Mouse (Mus musculus): ENCODE measurements around the gene Msln. TPM values are rescaled to one million over a fixed set of nuclear protein-coding genes. Genes with fewer than 3 reads are reported as not detected.

Msln gene
- polyA plus RNA-seq, 1 experiment from 2014 or later, result 0.37 TPM

GRCm38 (mm10) chr17:25762591-25762990 lies 8.4 kb upstream of the Msln start:
- Histone ChIP-seq H3K27me3 (peaks cover 10% of the 10 kb centered on the region; the same call in 1 of the 2 replicates), H3K9me3 (no peaks in the 10 kb centered on the region), H3K4me2 (replicated peaks) (no peak overlapping the region), H3K27ac (no peak overlapping the region), H3K4me3 (no peak overlapping the region), H3K9ac (no peak overlapping the region), H3K4me1 (no peaks in the 10 kb centered on the region), H3K36me3 (no peaks in the 10 kb centered on the region)
- no peak for ATAC-seq (ENCODE audit: insufficient number of reproducible peaks, insufficient read depth, low FRiP score, low TSS enrichment)
- WGBS, result 32% methylated on average over 3 of the region's 3 CpGs

- Histone ChIP-seq H3K36me3 (no peaks in the 10 kb centered on the region), H3K4me2 (replicated peaks) (no peak overlapping the region), H3K27ac (no peak overlapping the region), H3K4me1 (no peaks in the 10 kb centered on the region), H3K9me3 (no peaks in the 10 kb centered on the region), H3K27me3 (peaks cover 8% of the 10 kb centered on the region; the same call in 1 of the 2 replicates), H3K9ac (no peak overlapping the region), H3K4me3 (no peak overlapping the region)
- WGBS, result 44% methylated on average over 4 of the region's 4 CpGs
- no peak for ATAC-seq (ENCODE audit: insufficient number of reproducible peaks, insufficient read depth, low FRiP score, low TSS enrichment)
These were observed 7.4 kb upstream of the Msln start for GRCm38 (mm10) chr17:25761561-25761970.

- no peak overlapping the region for H3K4me2 ChIP-seq (replicated peaks)
- H3K4me3 ChIP-seq, result no peak overlapping the region
- no peaks in the 10 kb centered on the region for H3K27me3 ChIP-seq
- H3K27ac ChIP-seq, result no peak overlapping the region
- peaks cover 6% of the 10 kb centered on the region for H3K4me1 ChIP-seq
- WGBS, result 84% methylated on average over 8 of the region's 8 CpGs
- no peak for ATAC-seq (ENCODE audit: insufficient number of reproducible peaks, insufficient read depth, low FRiP score, low TSS enrichment)
- no peaks in the 10 kb centered on the region for H3K9me3 ChIP-seq
- H3K36me3 ChIP-seq, result no peaks in the 10 kb centered on the region
- H3K9ac ChIP-seq, result no peak overlapping the region
These were observed 6.0 kb upstream of the Msln start for GRCm38 (mm10) chr17:25760148-25760547.

GRCm38 (mm10) chr17:25757691-25758090 lies 3.5 kb upstream of the Msln start:
- Histone ChIP-seq H3K9ac (no peak overlapping the region), H3K4me3 (no peak overlapping the region), H3K4me2 (replicated peaks) (no peak overlapping the region), H3K27ac (no peak overlapping the region), H3K4me1 (peaks cover 6% of the 10 kb centered on the region), H3K27me3 (no peaks in the 10 kb centered on the region), H3K36me3 (no peaks in the 10 kb centered on the region), H3K9me3 (no peaks in the 10 kb centered on the region)
- 55% methylated on average over 3 of the region's 3 CpGs for WGBS
- ATAC-seq (ENCODE audit: insufficient number of reproducible peaks, insufficient read depth, low FRiP score, low TSS enrichment), result no peak

- ATAC-seq (ENCODE audit: insufficient number of reproducible peaks, insufficient read depth, low FRiP score, low TSS enrichment), result no peak
- H3K27me3 ChIP-seq, result no peaks in the 10 kb centered on the region
- H3K4me2 ChIP-seq (replicated peaks), result no peak overlapping the region
- 78% methylated on average over 9 of the region's 9 CpGs for WGBS
- H3K27ac ChIP-seq, result no peak overlapping the region
- no peak overlapping the region for H3K9ac ChIP-seq
- H3K4me3 ChIP-seq, result no peak overlapping the region
- H3K4me1 ChIP-seq, result peaks cover 10% of the 10 kb centered on the region
- no peaks in the 10 kb centered on the region for H3K9me3 ChIP-seq
- H3K36me3 ChIP-seq, result no peaks in the 10 kb centered on the region
These were observed 2.4 kb upstream of the Msln start for GRCm38 (mm10) chr17:25756378-25757242.

- ATAC-seq (ENCODE audit: insufficient number of reproducible peaks, insufficient read depth, low FRiP score, low TSS enrichment), result no peak; the same call in 1 of the 2 replicates
- no peak overlapping the region for H3K4me2 ChIP-seq (replicated peaks)
- 0 out of 2 replicates have a peak overlapping the region, but pooled peaks have one; percentile 20 for H3K9ac ChIP-seq
- H3K4me3 ChIP-seq, result no peak overlapping the region
- no peaks in the 10 kb centered on the region for H3K27me3 ChIP-seq
- no peak overlapping the region for H3K27ac ChIP-seq
- no peaks in the 10 kb centered on the region for H3K9me3 ChIP-seq
- 33% methylated on average over 4 of the region's 4 CpGs for WGBS
- peaks cover 16% of the 10 kb centered on the region for H3K4me1 ChIP-seq
- H3K36me3 ChIP-seq, result no peaks in the 10 kb centered on the region
These were observed 1.6 kb upstream of the Msln start for GRCm38 (mm10) chr17:25755627-25756377.

GRCm38 (mm10) chr17:25755086-25755485 lies 908 bp upstream of the Msln start:
- Histone ChIP-seq H3K27ac (no peak overlapping the region), H3K9ac (no peak overlapping the region)
- WGBS, result 82% methylated on average over 4 of the region's 4 CpGs

GRCm38 (mm10) chr17:25751446-25751845 lies 2.7 kb downstream of the Msln start:
- H3K9ac ChIP-seq, result no peak overlapping the region
- H3K4me3 ChIP-seq, result no peak overlapping the region
- no peak for ATAC-seq (ENCODE audit: insufficient number of reproducible peaks, insufficient read depth, low FRiP score, low TSS enrichment)
- H3K4me2 ChIP-seq (replicated peaks), result no peak overlapping the region
- 48% methylated on average over 5 of the region's 5 CpGs for WGBS
- H3K36me3 ChIP-seq, result no peaks in the 10 kb centered on the region
- H3K27ac ChIP-seq, result no peak overlapping the region
- H3K27me3 ChIP-seq, result no peaks in the 10 kb centered on the region
- peaks cover 16% of the 10 kb centered on the region for H3K4me1 ChIP-seq
- H3K9me3 ChIP-seq, result no peaks in the 10 kb centered on the region

More at GRCm38 (mm10) chr17:25755086-25755485, 908 bp upstream of the Msln start:
- Histone ChIP-seq H3K4me2 (replicated peaks) (no peak overlapping the region), H3K4me3 (no peak overlapping the region), H3K4me1 (peaks cover 16% of the 10 kb centered on the region), H3K9me3 (no peaks in the 10 kb centered on the region), H3K27me3 (no peaks in the 10 kb centered on the region), H3K36me3 (no peaks in the 10 kb centered on the region)
- no peak for ATAC-seq (ENCODE audit: insufficient number of reproducible peaks, insufficient read depth, low FRiP score, low TSS enrichment)

- peaks cover 6% of the 10 kb centered on the region; the same call in 1 of the 2 replicates for H3K27me3 ChIP-seq
- no peak overlapping the region for H3K27ac ChIP-seq
- no peaks in the 10 kb centered on the region for H3K9me3 ChIP-seq
- 76% methylated on average over 6 of the region's 6 CpGs for WGBS
- peaks cover 10% of the 10 kb centered on the region; the same call in 1 of the 2 replicates for H3K4me1 ChIP-seq
- H3K4me3 ChIP-seq, result no peak overlapping the region
- no peak overlapping the region for H3K9ac ChIP-seq
- no peaks in the 10 kb centered on the region for H3K36me3 ChIP-seq
- H3K4me2 ChIP-seq (replicated peaks), result no peak overlapping the region
- ATAC-seq (ENCODE audit: insufficient number of reproducible peaks, insufficient read depth, low FRiP score, low TSS enrichment), result no peak
These were observed 4.9 kb downstream of the Msln start for GRCm38 (mm10) chr17:25749314-25749713.

- Histone ChIP-seq H3K9ac (no peak overlapping the region), H3K27me3 (peaks cover 9% of the 10 kb centered on the region; the same call in 1 of the 2 replicates), H3K4me2 (replicated peaks) (no peak overlapping the region), H3K4me1 (peaks cover 10% of the 10 kb centered on the region; the same call in 1 of the 2 replicates), H3K9me3 (no peaks in the 10 kb centered on the region), H3K4me3 (no peak overlapping the region), H3K36me3 (no peaks in the 10 kb centered on the region), H3K27ac (no peak overlapping the region)
- 89% methylated on average over 4 of the region's 4 CpGs for WGBS
- no peak for ATAC-seq (ENCODE audit: insufficient number of reproducible peaks, insufficient read depth, low FRiP score, low TSS enrichment)
These were observed 5.9 kb downstream of the Msln start for GRCm38 (mm10) chr17:25748238-25748637.

GRCm38 (mm10) chr17:25744311-25744710 lies 9.9 kb downstream of the Msln start:
- no peaks in the 10 kb centered on the region for H3K4me1 ChIP-seq
- H3K27me3 ChIP-seq, result peaks cover 9% of the 10 kb centered on the region; the same call in 1 of the 2 replicates
- WGBS, result 83% methylated on average over 9 of the region's 10 CpGs
- ATAC-seq (ENCODE audit: insufficient number of reproducible peaks, insufficient read depth, low FRiP score, low TSS enrichment), result no peak
- H3K4me2 ChIP-seq (replicated peaks), result no peak overlapping the region
- H3K27ac ChIP-seq, result no peak overlapping the region
- H3K9me3 ChIP-seq, result no peaks in the 10 kb centered on the region
- no peak overlapping the region for H3K4me3 ChIP-seq
- H3K36me3 ChIP-seq, result no peaks in the 10 kb centered on the region
- H3K9ac ChIP-seq, result no peak overlapping the region
